Mouse (Mus musculus) small intestine, adult 2 months (tissue): Measurements from ENCODE around the gene Gsdma2. TPM values are rescaled to one million over a fixed set of nuclear protein-coding genes. Genes with fewer than 3 reads are reported as not detected.

ENCODE experiments used
- H3K27ac ChIP-seq: fragments of 200-500 bp; 2 replicates; pipeline ENCODE4 v1.5.1; 2012; ENCODE audit warnings: low read depth, low read length, control low read depth, inconsistent platforms; ENCODE audit not compliant: insufficient read depth
- H3K27me3 ChIP-seq: fragments of 200-500 bp; 2 replicates; pipeline ENCODE4 v1.6.1; 2012; ENCODE audit warnings: mild to moderate bottlenecking, moderate library complexity, low read length, inconsistent platforms; ENCODE audit not compliant: control insufficient read depth, insufficient read depth
- H3K36me3 ChIP-seq: fragments of 200-500 bp; 2 replicates; pipeline ENCODE4 v1.6.1; 2012; ENCODE audit warnings: mild to moderate bottlenecking, low read length, control low read depth, inconsistent platforms; ENCODE audit not compliant: control insufficient read depth, insufficient read depth
- H3K4me1 ChIP-seq: fragments of 200-500 bp; 2 replicates; pipeline ENCODE4 v1.6.1; 2012; ENCODE audit warnings: low read length, inconsistent platforms, mixed read lengths; ENCODE audit not compliant: control insufficient read depth, insufficient read depth, insufficient read length
- H3K4me3 ChIP-seq: fragments of 200-500 bp; 2 replicates; pipeline ENCODE4 v1.5.1; 2012; ENCODE audit warnings: low read depth, mild to moderate bottlenecking, control low read depth, inconsistent platforms, low read length, moderate library complexity
- CTCF ChIP-seq: fragments of 200-500 bp; IDR thresholded peaks from 2 replicates; pipeline ENCODE4 v1.5.1; 2012; ENCODE audit warnings: low read depth, mild to moderate bottlenecking, control low read depth, inconsistent platforms, low read length, moderate library complexity, mixed read lengths; ENCODE audit not compliant: insufficient replicate concordance, insufficient read length; ENCODE audit errors: extremely low read depth
- POLR2A ChIP-seq: fragments of 200-500 bp; IDR thresholded peaks from 2 replicates; pipeline ENCODE4 v1.6.1; 2012; ENCODE audit warnings: low read depth, mild to moderate bottlenecking, control low read depth, inconsistent platforms, low read length, moderate library complexity
- WGBS: fragments of 180-500 bp; shearing (Covaris S2); methylation state at CpG from one replicate; pipeline ENCODE4 v1.1.7; 2018; 5-methylcytosine and 5-hydroxymethylcytosine counted together
- polyA plus RNA-seq: library from polyadenylated mRNA; depleted of rRNA; stranded (reverse); fragments of >200 nt; gene quantifications from 2 replicates; pipeline ENCODE4 v1.2.3, GENCODE M21; 2012

Gsdma2 gene
- polyA plus RNA-seq, 1 experiment: 0.49 TPM

DNA sequence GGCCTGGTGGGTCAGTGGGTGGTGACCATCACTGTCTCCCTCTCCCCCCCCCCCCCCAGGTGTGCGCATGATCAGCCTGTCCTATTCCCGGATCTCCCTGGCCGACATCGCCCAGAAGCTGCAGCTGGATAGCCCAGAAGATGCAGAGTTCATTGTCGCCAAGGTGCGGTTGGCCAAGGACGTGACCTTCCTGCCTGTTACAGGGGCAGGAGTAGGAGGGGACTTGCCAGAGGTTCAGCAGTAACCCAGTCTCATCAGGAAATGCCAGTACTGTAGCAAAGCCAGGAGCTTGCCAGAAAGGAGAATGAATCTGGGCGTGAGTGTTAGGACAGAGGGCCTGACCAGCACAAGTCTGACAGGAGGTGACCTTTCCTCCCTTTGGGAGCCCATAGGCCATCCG, 47.2 kb downstream of the Gsdma2 start:
- no peaks in the 10 kb centered on the region for H3K27me3 ChIP-seq
- peaks cover 61% of the 10 kb centered on the region for H3K36me3 ChIP-seq
- 84% methylated on average over 9 of the region's 9 CpGs for WGBS
- no peak overlapping the region for H3K27ac ChIP-seq
- H3K4me1 ChIP-seq: no peaks in the 10 kb centered on the region
- TF ChIP-seq CTCF: no peak
- H3K4me3 ChIP-seq: no peak overlapping the region

DNA sequence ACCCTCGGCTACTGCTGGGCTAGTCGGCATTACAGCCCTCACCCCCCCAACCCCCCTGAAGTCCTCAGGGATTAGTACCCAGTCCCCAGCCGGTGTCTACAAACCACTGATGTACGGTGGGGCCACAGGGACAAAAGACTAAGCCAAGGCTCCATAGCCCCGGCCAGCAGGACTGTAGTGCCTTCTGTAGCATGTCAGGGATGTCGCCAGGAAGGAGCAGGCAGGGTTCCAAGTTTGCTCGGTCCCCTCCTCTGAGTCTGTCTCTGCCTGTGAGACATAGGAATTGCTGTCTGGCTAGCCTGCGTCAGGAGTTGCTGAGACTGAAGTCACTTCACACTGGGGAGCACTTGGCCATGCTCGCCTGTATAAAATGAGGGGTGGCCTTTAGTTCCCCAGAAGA, 47.7 kb downstream of the Gsdma2 start:
- Histone ChIP-seq H3K36me3 (peaks cover 59% of the 10 kb centered on the region), H3K27me3 (no peaks in the 10 kb centered on the region), H3K4me3 (no peak overlapping the region), H3K4me1 (no peaks in the 10 kb centered on the region), H3K27ac (no peak overlapping the region)
- no peak for TF ChIP-seq POLR2A
- WGBS: 81% methylated on average over 9 of the region's 9 CpGs

DNA sequence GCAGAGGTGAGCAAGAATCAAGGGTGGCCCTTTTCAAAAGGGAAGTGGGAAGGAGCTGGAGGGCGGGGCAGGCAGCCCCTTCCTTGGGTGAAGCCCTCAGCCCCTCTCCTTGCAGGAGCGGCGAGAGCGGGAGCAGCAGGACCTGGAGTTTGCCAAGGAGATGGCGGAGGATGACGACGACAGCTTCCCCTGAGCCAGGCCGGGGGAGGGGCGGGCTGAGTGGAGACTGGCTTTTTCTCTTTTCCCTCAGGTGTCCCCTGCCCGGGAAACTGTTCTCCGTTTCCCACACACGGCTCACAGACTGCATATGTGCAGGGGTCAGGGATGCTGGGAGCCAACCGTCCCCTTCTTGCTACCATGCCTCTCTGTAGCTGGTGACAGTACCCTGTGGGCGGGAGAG, 48.8 kb downstream of the Gsdma2 start:
- Histone ChIP-seq H3K4me3 (no peak overlapping the region), H3K36me3 (peaks cover 51% of the 10 kb centered on the region), H3K4me1 (no peaks in the 10 kb centered on the region), H3K27me3 (no peaks in the 10 kb centered on the region), H3K27ac (no peak overlapping the region)
- TF ChIP-seq POLR2A (no peak), CTCF (no peak)
- 84% methylated on average over 14 of the region's 14 CpGs for WGBS

DNA sequence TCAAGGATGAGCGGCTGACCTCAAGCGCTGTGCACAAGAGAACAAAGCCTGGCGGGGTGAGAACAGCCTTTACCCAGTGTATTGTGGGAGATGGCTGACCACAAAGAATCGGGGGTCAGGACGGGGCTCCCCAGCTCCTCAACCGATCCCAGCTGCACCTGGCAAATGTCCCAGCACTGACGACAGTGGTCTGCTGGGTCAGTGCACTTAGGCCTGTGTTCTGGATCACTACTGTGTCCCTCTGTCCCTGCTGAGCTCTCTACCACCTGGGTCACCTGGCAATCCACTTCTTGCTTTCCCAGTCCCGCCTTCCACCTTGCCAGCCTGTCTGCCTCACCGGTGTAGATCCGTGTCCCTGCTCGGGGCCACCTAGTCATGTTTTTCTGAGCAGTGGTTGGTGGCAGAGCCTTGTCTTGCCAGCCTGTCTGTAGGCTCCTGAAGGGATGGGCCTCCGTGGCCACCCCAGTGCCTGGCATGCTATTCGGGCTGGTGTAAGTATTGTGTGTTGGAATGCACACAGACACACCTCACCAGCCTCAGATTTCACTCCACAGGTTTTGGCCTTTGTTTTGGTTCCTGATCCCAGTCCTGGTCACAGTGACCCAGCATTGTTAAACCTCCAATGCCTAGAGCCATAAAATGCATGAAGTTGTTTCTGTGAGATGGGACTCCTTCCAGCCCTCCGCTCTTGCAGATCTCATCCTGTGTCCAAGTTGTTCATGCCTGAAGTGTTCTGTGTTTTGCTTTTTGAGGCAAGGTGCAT, 50.1 kb downstream of the Gsdma2 start:
- 73% methylated on average over 14 of the region's 14 CpGs for WGBS
- Histone ChIP-seq H3K27ac (no peak overlapping the region), H3K36me3 (peaks cover 40% of the 10 kb centered on the region)

DNA sequence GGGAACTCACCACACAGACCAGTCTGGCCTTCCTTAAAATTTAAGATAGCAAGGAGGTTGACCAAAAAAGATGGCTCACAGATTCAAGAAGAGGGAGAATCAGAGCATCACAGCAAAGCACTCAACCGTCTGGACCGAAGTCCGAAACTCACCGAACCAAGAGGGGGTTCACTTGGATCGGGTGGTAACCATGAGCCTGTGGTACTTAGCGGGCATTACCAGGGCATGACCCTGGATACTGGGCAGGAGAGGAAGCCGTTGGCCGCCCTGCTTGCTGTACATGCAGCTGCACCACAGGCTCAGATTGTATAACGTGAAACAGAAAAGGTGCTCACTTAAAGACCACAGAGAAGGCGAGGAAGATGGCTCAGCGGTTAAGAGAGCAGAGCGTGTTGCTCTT, 50.7 kb downstream of the Gsdma2 start:
- H3K36me3 ChIP-seq: peaks cover 35% of the 10 kb centered on the region
- no peaks in the 10 kb centered on the region for H3K4me1 ChIP-seq
- 87% methylated on average over 12 of the region's 12 CpGs for WGBS
- TF ChIP-seq CTCF (no peak), POLR2A (no peak)
- no peak overlapping the region for H3K4me3 ChIP-seq
- H3K27ac ChIP-seq: no peak overlapping the region
- no peaks in the 10 kb centered on the region for H3K27me3 ChIP-seq

More for the DNA sequence above, 50.1 kb downstream of the Gsdma2 start:
- Histone ChIP-seq H3K4me1 (no peaks in the 10 kb centered on the region), H3K4me3 (no peak overlapping the region), H3K27me3 (no peaks in the 10 kb centered on the region)
- TF ChIP-seq CTCF: no peak
- no peak for TF ChIP-seq POLR2A

DNA sequence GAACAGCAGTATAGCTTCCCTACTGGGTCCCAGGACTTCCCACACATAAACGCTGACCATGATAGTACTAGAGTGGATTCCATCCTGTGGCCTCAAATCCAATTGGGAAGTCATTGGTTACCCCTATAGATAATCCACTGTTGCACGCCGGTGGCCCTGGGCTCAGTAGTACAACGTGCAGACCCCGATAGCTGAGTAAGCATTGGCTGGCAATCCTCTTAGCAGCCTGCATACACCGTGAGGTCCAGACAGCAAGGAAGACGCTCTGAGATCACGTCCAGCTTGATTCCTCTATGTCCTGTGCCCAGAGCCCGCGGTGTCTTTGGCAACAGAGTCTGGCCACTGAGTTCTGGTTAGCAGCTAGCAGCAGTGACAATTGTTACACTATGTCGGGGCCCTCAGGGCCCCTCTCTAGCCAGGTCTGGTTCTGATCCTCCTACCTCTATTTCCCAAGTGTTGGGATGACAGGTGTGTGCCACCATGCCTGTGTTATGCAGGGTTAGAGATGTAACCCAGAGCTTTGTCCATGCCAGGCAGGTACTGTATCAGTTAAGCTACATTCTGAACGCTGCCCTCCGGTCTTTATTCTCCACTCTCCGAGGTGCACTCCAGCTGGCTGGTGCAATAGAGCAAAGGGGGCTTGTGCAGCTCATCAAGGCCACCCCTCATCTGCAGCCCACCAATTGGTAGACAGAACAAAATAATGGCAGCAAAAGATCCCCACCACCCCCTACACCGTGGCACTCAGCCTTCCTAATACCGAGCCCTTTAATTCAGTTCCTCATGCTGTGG, 52.5 kb downstream of the Gsdma2 start:
- no peaks in the 10 kb centered on the region for H3K4me1 ChIP-seq
- H3K36me3 ChIP-seq: peaks cover 20% of the 10 kb centered on the region
- no peak overlapping the region for H3K4me3 ChIP-seq
- WGBS: 87% methylated on average over 16 of the region's 16 CpGs
- no peak for TF ChIP-seq CTCF
- no peak overlapping the region for H3K27ac ChIP-seq
- H3K27me3 ChIP-seq: no peaks in the 10 kb centered on the region

DNA sequence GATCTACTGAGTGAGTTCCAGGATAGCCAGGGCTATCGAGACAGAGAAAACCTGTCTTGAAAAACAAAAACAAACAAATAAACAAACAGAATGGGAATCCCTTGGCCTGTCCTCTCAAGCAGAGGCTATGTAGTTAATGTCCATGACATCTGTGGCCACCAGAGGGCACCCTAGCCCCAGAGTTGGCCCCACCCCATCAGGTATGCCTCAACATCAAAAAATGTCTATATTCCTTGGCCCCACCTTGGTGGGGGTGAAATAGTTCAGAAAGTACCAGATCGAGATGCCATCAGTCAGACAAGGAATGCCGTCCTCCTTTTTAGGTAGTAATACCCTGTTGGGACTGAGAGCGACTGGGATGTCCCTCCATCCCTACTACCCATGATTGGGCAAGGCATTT, 53.4 kb downstream of the Gsdma2 start:
- TF ChIP-seq POLR2A: no peak
- peak; percentile 83; the same call in 1 of the 2 replicates for TF ChIP-seq CTCF
- Histone ChIP-seq H3K4me1 (no peaks in the 10 kb centered on the region; the same call in 1 of the 2 replicates), H3K27ac (no peak overlapping the region), H3K36me3 (peaks cover 19% of the 10 kb centered on the region), H3K4me3 (no peak overlapping the region), H3K27me3 (no peaks in the 10 kb centered on the region)
- 25% methylated on average over 4 of the region's 4 CpGs for WGBS
